Mouse (Mus musculus) right cerebral cortex, postnatal 10 days (tissue): ENCODE results near the gene Tox3.

Experiments used
- DNase-seq, 2 experiments: peaks; one replicate each; pipeline ENCODE4 v3.0.0; 2021; ENCODE audit warnings: low spot score in 2 of 2

Gene Tox3

GRCm38 (mm10) chr8:90348178-90348925 is at the start of gene Tox3:
TSS of gene Tox3 (minus strand) at chr8:90348343.
- DNase-seq: peak; percentile 32 to 44

DNA sequence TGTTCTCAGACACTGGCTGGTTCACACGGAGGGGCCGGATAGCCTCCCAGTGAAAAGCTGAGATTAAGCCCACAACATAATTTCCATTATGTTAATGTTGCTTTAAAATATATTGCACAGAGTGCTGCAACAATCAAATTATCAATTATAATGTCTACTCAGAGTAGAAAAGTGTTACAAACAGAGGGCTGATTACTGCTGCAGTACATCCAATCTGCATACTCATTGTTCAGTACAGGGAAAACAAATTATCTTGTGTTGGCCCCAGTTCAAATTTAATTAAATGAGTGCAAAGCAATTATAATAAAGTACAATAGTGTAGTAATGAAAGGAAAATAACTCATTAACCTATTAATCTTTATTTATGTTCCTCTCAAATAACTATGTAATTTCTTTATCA is 44.5 kb upstream of the Tox3 start:
- DNase-seq: no peak

DNA sequence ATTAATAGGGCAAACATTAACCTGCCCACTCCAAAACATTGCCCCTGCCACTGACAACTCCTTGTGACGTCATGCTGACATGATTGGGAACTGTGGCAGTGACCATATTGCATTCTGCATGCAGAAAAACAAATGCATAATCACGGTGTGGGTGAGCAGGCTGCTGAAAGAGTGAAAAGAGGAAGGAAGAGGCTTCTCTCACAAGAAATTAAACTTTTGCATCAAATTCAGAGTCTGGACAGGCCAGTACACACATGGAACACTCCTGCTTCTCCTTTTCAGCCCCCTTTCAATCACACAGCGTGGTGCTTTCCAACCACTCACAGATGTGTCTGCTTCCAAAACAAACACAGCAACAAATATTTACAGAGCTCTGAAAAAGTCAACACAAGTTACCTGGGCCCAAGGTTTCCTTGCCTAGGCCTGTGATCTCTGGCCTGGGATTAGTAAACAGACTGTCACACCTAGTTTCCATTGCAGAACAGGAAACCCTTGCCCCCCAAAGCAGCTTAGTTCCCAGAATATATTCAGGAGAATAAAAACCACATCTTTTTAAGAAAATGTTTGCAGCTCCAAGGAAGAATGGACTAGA is 43.4 kb upstream of the Tox3 start:
- DNase-seq: no peak

DNA sequence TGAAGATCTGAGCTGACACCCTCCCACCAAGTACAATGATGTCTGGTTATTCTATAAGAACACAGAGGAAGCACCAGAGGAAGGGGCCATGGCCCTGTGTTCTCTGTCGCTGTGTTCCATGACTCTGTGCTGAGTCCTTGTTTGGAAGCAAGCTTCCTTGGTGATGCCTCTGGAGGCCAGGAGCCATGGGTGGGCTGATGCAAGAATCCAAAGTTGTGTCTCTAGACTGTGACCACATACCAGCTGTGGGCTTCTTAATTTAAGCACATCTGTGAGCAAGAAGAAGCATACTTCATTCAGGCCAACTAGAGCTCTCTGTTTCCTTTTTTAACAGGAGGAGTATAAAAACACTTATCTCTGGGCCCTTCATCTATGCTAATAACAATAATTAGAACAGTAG is 42.7 kb upstream of the Tox3 start:
- DNase-seq: no peak

DNA sequence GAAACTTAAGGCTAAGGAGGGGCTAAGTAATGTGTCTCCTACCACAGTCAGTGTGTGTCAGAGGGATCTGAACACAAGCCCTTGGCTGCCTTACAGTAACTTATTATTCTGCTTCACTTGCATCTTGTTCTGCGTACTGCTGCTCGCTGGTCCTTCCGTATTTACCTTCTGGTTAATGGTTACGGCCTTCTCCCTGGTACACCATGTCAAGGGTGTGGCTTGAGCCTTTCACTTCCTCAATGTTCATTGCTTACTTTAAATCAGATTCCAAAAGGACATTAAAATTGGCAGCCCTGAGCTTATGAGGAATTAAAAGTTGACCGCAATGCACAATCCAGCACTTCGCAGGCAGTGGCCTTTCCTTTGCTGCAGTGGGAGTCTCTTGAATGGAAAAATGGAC is 30.9 kb upstream of the Tox3 start:
- DNase-seq: no peak

DNA sequence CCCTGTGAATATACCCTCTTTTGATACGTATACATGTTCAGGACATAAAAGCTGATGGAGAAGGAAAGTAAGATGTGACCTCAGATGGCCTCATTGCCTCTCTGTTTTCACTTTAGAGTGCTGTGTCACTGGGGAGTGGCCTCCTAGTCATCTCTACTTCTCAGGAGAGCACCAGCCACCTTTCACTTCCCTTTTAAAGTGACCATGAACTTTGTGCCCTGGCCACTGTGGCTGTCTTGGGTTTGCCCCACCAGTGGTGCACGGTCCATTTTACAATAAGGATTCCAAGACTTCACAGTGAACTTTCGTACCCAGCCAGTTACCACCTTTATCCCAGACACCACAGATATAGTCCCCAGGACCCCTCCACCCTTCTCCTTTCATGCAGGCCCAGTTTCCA is 29.9 kb upstream of the Tox3 start:
- no peak for DNase-seq

GRCm38 (mm10) chr8:90371611-90372222 is 23.6 kb upstream of the Tox3 start:
- peak; percentile 50 to 53 for DNase-seq

GRCm38 (mm10) chr8:90369876-90370275 is 21.7 kb upstream of the Tox3 start:
- DNase-seq: no peak

- no peak for DNase-seq
These were observed 8.6 kb upstream of the Tox3 start for GRCm38 (mm10) chr8:90356729-90357128.

DNA sequence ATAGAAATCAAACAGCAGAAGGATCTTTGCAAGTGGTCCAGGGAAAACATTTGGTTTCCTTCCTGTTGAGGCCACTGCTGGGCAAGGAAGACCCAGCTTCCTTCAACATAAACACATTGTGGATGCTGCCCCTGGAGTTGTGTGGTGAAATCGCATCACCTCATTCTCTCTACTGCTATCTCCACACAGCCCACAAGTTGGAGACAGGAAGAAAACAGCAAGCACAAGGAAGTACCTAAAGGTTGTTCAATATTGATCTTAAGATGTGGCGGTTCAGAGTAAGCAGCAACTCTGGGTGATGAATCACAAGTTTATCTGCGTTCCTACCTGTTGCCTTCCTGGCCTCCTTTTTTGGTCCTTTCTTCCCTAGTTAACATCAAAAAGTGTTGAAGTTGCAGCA is 6.6 kb upstream of the Tox3 start:
- no peak for DNase-seq

- DNase-seq: no peak
These were observed 5.9 kb upstream of the Tox3 start for GRCm38 (mm10) chr8:90353960-90354540.

GRCm38 (mm10) chr8:90353499-90353898 is 5.4 kb upstream of the Tox3 start:
- DNase-seq: no peak

- no peak for DNase-seq
These were observed 4.8 kb upstream of the Tox3 start for GRCm38 (mm10) chr8:90352991-90353390.

GRCm38 (mm10) chr8:90349709-90350562 is 1.8 kb upstream of the Tox3 start:
- peak in 1 of 2 experiments; percentile 35 for DNase-seq

DNA sequence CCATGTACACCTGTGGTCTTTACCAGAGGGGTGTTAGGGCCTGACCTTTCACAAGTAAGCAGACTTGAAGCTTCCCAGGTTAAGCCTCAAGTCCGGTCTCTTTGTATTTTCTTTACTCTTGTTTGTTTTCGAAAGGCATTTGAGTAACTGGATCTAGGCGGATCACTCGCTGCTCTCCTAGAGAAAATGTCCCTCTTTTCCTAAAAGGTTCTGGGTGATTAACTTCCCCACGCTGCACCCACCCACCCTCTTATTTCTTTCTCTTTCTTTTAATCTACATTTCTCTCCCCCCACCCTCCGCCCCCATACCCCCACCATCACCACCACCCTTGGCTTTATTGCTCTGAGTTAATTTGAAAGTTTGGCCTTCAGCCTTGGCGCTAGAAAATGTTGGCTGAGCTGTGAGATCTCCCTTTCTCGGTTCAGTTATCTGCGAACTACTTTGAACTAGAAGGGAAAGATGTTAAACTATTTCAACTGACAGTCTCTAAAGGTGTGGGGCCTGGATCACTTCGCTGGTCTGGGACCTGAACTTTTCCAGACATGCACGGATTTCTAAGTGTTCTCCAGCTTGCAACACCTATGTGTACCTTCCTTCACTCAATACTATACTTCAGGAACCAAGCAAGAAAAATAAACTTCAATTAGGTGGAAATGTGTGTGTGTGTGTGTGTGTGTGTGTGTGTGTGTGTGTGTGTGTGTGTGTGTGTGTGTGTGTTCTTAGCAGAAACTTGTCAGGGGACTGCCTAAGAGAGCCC is 962 bp upstream of the Tox3 start:
- no peak for DNase-seq

GRCm38 (mm10) chr8:90347581-90348177 is 464 bp downstream of the Tox3 start:
- peak; percentile 39 for DNase-seq

DNA sequence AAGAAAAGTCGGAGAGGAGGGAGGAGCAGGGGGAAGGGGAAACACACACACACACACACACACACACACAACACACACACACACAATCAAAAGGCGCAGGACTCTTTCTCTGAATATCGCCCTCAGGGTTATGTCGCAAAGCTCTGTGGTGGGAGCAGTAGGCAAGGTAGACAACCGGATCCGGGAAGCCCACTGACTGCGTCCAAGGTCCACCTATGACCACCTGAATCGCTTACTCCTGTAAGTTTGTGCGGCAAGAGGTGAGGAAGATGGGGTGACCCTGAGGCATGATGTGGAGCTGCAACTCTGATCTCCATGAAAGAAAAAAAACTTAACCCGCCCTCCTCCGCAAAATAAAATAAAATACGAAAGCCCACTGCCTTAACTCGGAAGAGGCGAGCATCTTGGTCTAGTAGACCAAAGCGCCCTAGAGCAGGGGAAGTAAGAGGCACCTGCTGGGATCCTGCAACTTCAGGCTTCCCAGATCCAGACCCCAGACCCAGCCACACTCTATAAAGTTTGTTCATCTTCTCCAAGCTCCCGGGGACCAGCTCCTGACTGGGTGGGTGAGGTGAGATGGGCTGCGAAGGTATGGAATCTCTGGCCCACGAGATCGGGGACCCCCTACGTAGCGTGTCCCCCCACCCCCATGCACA is 1.1 kb downstream of the Tox3 start:
- DNase-seq: no peak

DNA sequence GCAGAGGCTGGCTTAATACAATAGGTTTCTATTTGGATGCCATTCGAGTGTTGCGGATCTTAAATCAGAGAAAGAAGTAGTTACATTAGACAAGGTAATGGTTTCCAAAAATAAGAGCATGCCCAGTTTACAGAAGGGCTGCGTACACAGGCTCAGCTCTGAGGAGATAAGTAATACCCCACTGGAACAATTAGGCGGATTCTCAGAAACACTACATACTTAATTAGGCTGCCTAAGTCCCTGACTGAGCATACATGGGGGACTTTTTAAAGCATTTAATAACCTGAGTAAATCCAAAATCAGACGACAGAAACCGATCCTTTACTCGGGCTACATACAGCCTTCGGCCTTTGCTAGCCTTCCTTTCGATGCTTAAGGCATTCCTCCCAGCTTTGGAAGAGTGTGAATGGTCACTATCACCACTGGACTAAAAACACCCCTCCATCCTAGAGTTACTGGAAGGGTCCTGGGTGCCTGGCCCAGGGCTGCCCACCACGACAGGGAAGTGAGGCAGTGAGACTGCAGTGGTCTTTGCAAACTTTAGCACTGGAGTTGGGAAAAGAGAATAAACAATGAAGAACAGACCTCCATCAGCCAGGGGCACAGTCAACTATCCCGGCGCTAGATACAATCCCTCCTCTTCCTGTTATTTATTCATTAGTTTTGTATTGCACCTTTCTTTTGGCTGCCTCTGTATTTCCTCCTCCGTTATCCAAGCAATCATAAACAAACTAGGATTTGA is 1.8 kb downstream of the Tox3 start:
- no peak for DNase-seq
